Mouse (Mus musculus): ENCODE measurements around the gene Tiam2.

The Tiam2 gene

GRCm38 (mm10) chr17:3498580-3498979 lies 172.2 kb downstream of the Tiam2 start:
- no peak for DNase-seq (ENCODE audit: low spot score)

GRCm38 (mm10) chr17:3499468-3499867 lies 173.1 kb downstream of the Tiam2 start:
- DNase-seq (ENCODE audit: low spot score) = no peak

- no peak for DNase-seq (ENCODE audit: low spot score)
These were observed 173.7 kb downstream of the Tiam2 start for GRCm38 (mm10) chr17:3500076-3500475.

- no peak for DNase-seq (ENCODE audit: low spot score)
These were observed 174.6 kb downstream of the Tiam2 start for GRCm38 (mm10) chr17:3500936-3501335.

GRCm38 (mm10) chr17:3505711-3506110 lies 179.3 kb downstream of the Tiam2 start:
- no peak for DNase-seq (ENCODE audit: low spot score)

GRCm38 (mm10) chr17:3506508-3506907 lies 180.1 kb downstream of the Tiam2 start:
- no peak for DNase-seq (ENCODE audit: low spot score)

- peak; percentile 44 for DNase-seq (ENCODE audit: low spot score)
These were observed 183.5 kb downstream of the Tiam2 start for GRCm38 (mm10) chr17:3509841-3510240.

GRCm38 (mm10) chr17:3514316-3514715 lies 187.9 kb downstream of the Tiam2 start:
- no peak for DNase-seq (ENCODE audit: low spot score)

GRCm38 (mm10) chr17:3515851-3516250 lies 189.5 kb downstream of the Tiam2 start:
- no peak for DNase-seq (ENCODE audit: low spot score)

- no peak for DNase-seq (ENCODE audit: low spot score)
These were observed 190.0 kb downstream of the Tiam2 start for GRCm38 (mm10) chr17:3516406-3516805.

GRCm38 (mm10) chr17:3520344-3520743 lies 194.0 kb downstream of the Tiam2 start:
- no peak for DNase-seq (ENCODE audit: low spot score)

GRCm38 (mm10) chr17:3527841-3528471 lies 201.6 kb downstream of the Tiam2 start:
- no peak for DNase-seq (ENCODE audit: low spot score)

- DNase-seq (ENCODE audit: low spot score) = no peak
These were observed 203.2 kb downstream of the Tiam2 start for GRCm38 (mm10) chr17:3529523-3529922.

GRCm38 (mm10) chr17:3530549-3530948 lies 204.2 kb downstream of the Tiam2 start:
- DNase-seq (ENCODE audit: low spot score) = no peak

- no peak for DNase-seq (ENCODE audit: low spot score)
These were observed 205.3 kb downstream of the Tiam2 start for GRCm38 (mm10) chr17:3531641-3532040.

- DNase-seq (ENCODE audit: low spot score) = no peak
These were observed 205.9 kb downstream of the Tiam2 start, which contains the start of gene Cldn20 for GRCm38 (mm10) chr17:3532254-3532653. Cldn20 (plus strand) TSS chr17:3532554.

- DNase-seq (ENCODE audit: low spot score) = no peak
These were observed 207.1 kb downstream of the Tiam2 start for GRCm38 (mm10) chr17:3533425-3533824.

GRCm38 (mm10) chr17:3540304-3540703 lies 213.9 kb downstream of the Tiam2 start:
- DNase-seq (ENCODE audit: low spot score) = no peak

GRCm38 (mm10) chr17:3541033-3541432 lies 214.7 kb downstream of the Tiam2 start:
- DNase-seq (ENCODE audit: low spot score) = no peak

GRCm38 (mm10) chr17:3547725-3548124 lies 221.4 kb downstream of the Tiam2 start:
- DNase-seq (ENCODE audit: low spot score) = no peak

- DNase-seq (ENCODE audit: low spot score) = no peak
These were observed 229.9 kb downstream of the Tiam2 start for GRCm38 (mm10) chr17:3556251-3556650.

GRCm38 (mm10) chr17:3557331-3558311 lies 231.2 kb downstream of the Tiam2 start, which contains the start of gene Tfb1m:
Tfb1m (minus strand) TSS chr17:3557781.
- peak; percentile 93 for DNase-seq (ENCODE audit: low spot score)

- DNase-seq (ENCODE audit: low spot score) = no peak
These were observed 232.0 kb downstream of the Tiam2 start for GRCm38 (mm10) chr17:3558356-3558870.

Measured in ovary, postnatal 14 days (tissue).